Mouse (Mus musculus) heart, adult 9 months (tissue): ENCODE data around the gene Tppp2.

Experiments used
- DNase-seq, 2 experiments: peaks; one replicate each; pipeline ENCODE4 v3.0.0; 2022; ENCODE audit warnings: low spot score in 2 of 2

Tppp2 gene

GRCm38 (mm10) chr14:51942236-51942635 is 24.0 kb downstream of the Tppp2 start:
- no peak for DNase-seq

GRCm38 (mm10) chr14:51943336-51943735 is 25.1 kb downstream of the Tppp2 start:
- DNase-seq: no peak

DNA sequence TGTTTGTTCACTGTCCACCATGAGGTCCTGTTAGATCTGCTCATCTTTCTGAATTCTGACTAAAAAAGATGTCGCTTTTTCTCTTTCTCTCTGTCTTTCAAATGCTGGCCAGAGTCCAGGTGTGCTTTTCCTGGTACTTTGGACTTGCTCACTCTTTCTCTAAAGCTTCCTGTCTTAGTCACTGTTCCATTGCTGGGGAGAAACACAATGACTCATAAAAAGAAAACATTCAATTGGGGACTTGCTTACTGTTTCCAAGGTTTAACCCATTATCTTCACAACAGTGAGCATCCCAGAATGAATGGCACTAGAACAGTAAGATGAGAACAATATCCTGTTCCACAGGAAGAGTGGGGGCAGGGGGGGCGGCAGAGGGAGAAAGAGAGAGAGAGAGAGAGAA is 42.1 kb downstream of the Tppp2 start:
- no peak for DNase-seq

- no peak for DNase-seq
Observed at GRCm38 (mm10) chr14:51967400-51967799, 49.2 kb downstream of the Tppp2 start.
